Mouse (Mus musculus) sigmoid colon, adult 10 weeks (tissue): ENCODE data around the gene 1190007I07Rik. TPM values are rescaled to one million over a fixed set of nuclear protein-coding genes. Genes with fewer than 3 reads are reported as not detected.

Source experiments
- polyA plus RNA-seq: library from polyadenylated mRNA; stranded (reverse); fragments of 350-450 nt; fragmentation: Illumina TruSeq; extraction: RNeasy Lipid Tissue Mini Kit (QIAGEN cat#74804); gene quantifications from one replicate; pipeline ENCODE4 v1.2.3, GENCODE M21; 2014; ENCODE audit warnings: low read depth, low replicate concordance

1190007I07Rik gene
- polyA plus RNA-seq: 26.3 TPM

GRCm38 (mm10) chr10:82622671-82623552, at the start of gene 1190007I07Rik:
TSS of gene 1190007I07Rik (minus strand) at chr10:82623228.

GRCm38 (mm10) chr10:82629586-82630255, 6.7 kb upstream of the 1190007I07Rik start, which contains the start of gene Tdg:
TSS of gene Tdg (plus strand) at chr10:82629828.

Other genes starting within 250 kb of the 1190007I07Rik start
- not detected for gene Gm1553, start 130.6 kb downstream of the 1190007I07Rik start, polyA plus RNA-seq
- 58.4 TPM for gene Tdg, start 6.6 kb upstream of the 1190007I07Rik start, polyA plus RNA-seq
- 2.8 TPM for gene Glt8d2, start 67.4 kb upstream of the 1190007I07Rik start, polyA plus RNA-seq
- gene Hcfc2, start 72.9 kb upstream of the 1190007I07Rik start, polyA plus RNA-seq: 75.7 TPM
- gene Nfyb, start 140.9 kb upstream of the 1190007I07Rik start, polyA plus RNA-seq: 52.3 TPM
- 121 TPM for gene Txnrd1, start 210.7 kb upstream of the 1190007I07Rik start, polyA plus RNA-seq
- 0.91 TPM for gene Eid3, start 243.4 kb upstream of the 1190007I07Rik start, polyA plus RNA-seq